Mouse (Mus musculus): ENCODE measurements around the gene Celsr1. TPM values are rescaled to one million over a fixed set of nuclear protein-coding genes. Genes with fewer than 3 reads are reported as not detected.
"Not testable (repeated sequence)": the region's sequence is repeated elsewhere in the genome, so short reads cannot be mapped to it uniquely, and the experiment has no call there.

Celsr1 gene
- polyA plus RNA-seq, 1 experiment from 2014 or later, result 4.8 TPM

GRCm38 (mm10) chr15:85897113-85897512 lies 136.5 kb downstream of the Celsr1 start:
- ATAC-seq (ENCODE audit: borderline replicate concordance, extremely low read depth, low FRiP score, low TSS enrichment), result no peak
- Histone ChIP-seq H3K4me3 (no peak overlapping the region), H3K27ac (no peak overlapping the region), H3K27me3 (no peaks in the 10 kb centered on the region), H3K4me2 (no peak overlapping the region), H3K36me3 (peaks cover 62% of the 10 kb centered on the region), H3K4me1 (no peaks in the 10 kb centered on the region), H3K9ac (no peak overlapping the region), H3K9me3 (no peaks in the 10 kb centered on the region)
- 79% methylated on average over 10 of the region's 10 CpGs for WGBS

- H3K9ac ChIP-seq, result no peak overlapping the region
- H3K36me3 ChIP-seq, result peaks cover 68% of the 10 kb centered on the region
- H3K4me2 ChIP-seq, result no peak overlapping the region
- H3K27me3 ChIP-seq, result no peaks in the 10 kb centered on the region
- H3K4me1 ChIP-seq, result no peaks in the 10 kb centered on the region
- no peak overlapping the region for H3K27ac ChIP-seq
- H3K9me3 ChIP-seq, result no peaks in the 10 kb centered on the region
- 19% methylated on average over 8 of the region's 8 CpGs for WGBS
- H3K4me3 ChIP-seq, result no peak overlapping the region
- no peak for ATAC-seq (ENCODE audit: borderline replicate concordance, extremely low read depth, low FRiP score, low TSS enrichment)
Measured at GRCm38 (mm10) chr15:85896284-85896683, 137.3 kb downstream of the Celsr1 start.

GRCm38 (mm10) chr15:85893871-85894270 lies 139.7 kb downstream of the Celsr1 start:
- Histone ChIP-seq H3K27me3 (no peaks in the 10 kb centered on the region), H3K9ac (no peak overlapping the region), H3K9me3 (no peaks in the 10 kb centered on the region), H3K4me1 (no peaks in the 10 kb centered on the region), H3K36me3 (peaks cover 76% of the 10 kb centered on the region), H3K4me2 (no peak overlapping the region), H3K27ac (no peak overlapping the region), H3K4me3 (no peak overlapping the region)
- ATAC-seq (ENCODE audit: borderline replicate concordance, extremely low read depth, low FRiP score, low TSS enrichment), result no peak
- 90% methylated on average over 7 of the region's 7 CpGs for WGBS

- WGBS, result 85% methylated on average over 13 of the region's 13 CpGs
- Histone ChIP-seq H3K36me3 (peaks cover 75% of the 10 kb centered on the region), H3K4me3 (no peak overlapping the region), H3K27ac (no peak overlapping the region), H3K9ac (no peak overlapping the region), H3K9me3 (no peaks in the 10 kb centered on the region), H3K27me3 (no peaks in the 10 kb centered on the region), H3K4me1 (no peaks in the 10 kb centered on the region), H3K4me2 (no peak overlapping the region)
- no peak for ATAC-seq (ENCODE audit: borderline replicate concordance, extremely low read depth, low FRiP score, low TSS enrichment)
Measured at GRCm38 (mm10) chr15:85892498-85893118, 141.0 kb downstream of the Celsr1 start.

GRCm38 (mm10) chr15:85891971-85892370 lies 141.6 kb downstream of the Celsr1 start:
- H3K27ac ChIP-seq, result no peak overlapping the region
- H3K9me3 ChIP-seq, result no peaks in the 10 kb centered on the region
- no peak overlapping the region for H3K9ac ChIP-seq
- H3K4me1 ChIP-seq, result no peaks in the 10 kb centered on the region
- ATAC-seq (ENCODE audit: borderline replicate concordance, extremely low read depth, low FRiP score, low TSS enrichment), result no peak
- no peak overlapping the region for H3K4me3 ChIP-seq
- no peak overlapping the region for H3K4me2 ChIP-seq
- H3K27me3 ChIP-seq, result no peaks in the 10 kb centered on the region
- 76% methylated on average over 10 of the region's 10 CpGs for WGBS
- peaks cover 68% of the 10 kb centered on the region for H3K36me3 ChIP-seq

GRCm38 (mm10) chr15:85889235-85889634 lies 144.3 kb downstream of the Celsr1 start:
- no peak overlapping the region for H3K4me3 ChIP-seq
- WGBS, result 86% methylated on average over 4 of the region's 4 CpGs
- ATAC-seq (ENCODE audit: borderline replicate concordance, extremely low read depth, low FRiP score, low TSS enrichment), result no peak
- H3K4me1 ChIP-seq, result no peaks in the 10 kb centered on the region
- no peak overlapping the region for H3K27ac ChIP-seq
- H3K36me3 ChIP-seq, result peaks cover 68% of the 10 kb centered on the region
- H3K9ac ChIP-seq, result no peak overlapping the region
- no peaks in the 10 kb centered on the region for H3K9me3 ChIP-seq
- H3K4me2 ChIP-seq, result no peak overlapping the region
- H3K27me3 ChIP-seq, result no peaks in the 10 kb centered on the region

GRCm38 (mm10) chr15:85885606-85886005 lies 148.0 kb downstream of the Celsr1 start:
- H3K27me3 ChIP-seq, result no peaks in the 10 kb centered on the region
- H3K4me2 ChIP-seq, result no peak overlapping the region
- H3K4me3 ChIP-seq, result no peak overlapping the region
- 85% methylated on average over 5 of the region's 5 CpGs for WGBS
- no peaks in the 10 kb centered on the region for H3K9me3 ChIP-seq
- no peak overlapping the region for H3K9ac ChIP-seq
- no peak overlapping the region for H3K27ac ChIP-seq
- no peak for ATAC-seq (ENCODE audit: borderline replicate concordance, extremely low read depth, low FRiP score, low TSS enrichment)
- no peaks in the 10 kb centered on the region; the same call in 1 of the 2 replicates for H3K4me1 ChIP-seq
- H3K36me3 ChIP-seq, result peaks cover 56% of the 10 kb centered on the region

GRCm38 (mm10) chr15:85879498-85879895 lies 154.1 kb downstream of the Celsr1 start:
- Histone ChIP-seq H3K36me3 (peaks cover 42% of the 10 kb centered on the region), H3K27me3 (no peaks in the 10 kb centered on the region), H3K4me3 (peak overlapping the region; percentile 87), H3K4me1 (peaks cover 14% of the 10 kb centered on the region), H3K4me2 (peak overlapping the region; percentile 81), H3K27ac (peak overlapping the region; percentile 88), H3K9ac (peak overlapping the region; percentile 83), H3K9me3 (no peaks in the 10 kb centered on the region)
- 2% methylated on average over 18 of the region's 18 CpGs for WGBS
- peak; percentile 25; the same call in 1 of the 2 replicates for ATAC-seq (ENCODE audit: borderline replicate concordance, extremely low read depth, low FRiP score, low TSS enrichment)

GRCm38 (mm10) chr15:85878848-85879497 lies 154.6 kb downstream of the Celsr1 start, which contains the start of gene Trmu:
Trmu (plus strand) TSS chr15:85879312.
- ATAC-seq (ENCODE audit: borderline replicate concordance, extremely low read depth, low FRiP score, low TSS enrichment), result peak; percentile 94
- Histone ChIP-seq H3K36me3 (peaks cover 42% of the 10 kb centered on the region), H3K9me3 (no peaks in the 10 kb centered on the region), H3K4me3 (peak within 1 kb of the TSS; percentile 87), H3K4me1 (peaks cover 14% of the 10 kb centered on the region), H3K27me3 (no peaks in the 10 kb centered on the region), H3K9ac (peak within 1 kb of the TSS; percentile 83), H3K27ac (peak within 1 kb of the TSS; percentile 88), H3K4me2 (peak within 1 kb of the TSS; percentile 81)
- under 1% methylated on average over 50 of the region's 50 CpGs for WGBS

GRCm38 (mm10) chr15:85877336-85877735 lies 156.2 kb downstream of the Celsr1 start:
- Histone ChIP-seq H3K9ac (no peak overlapping the region), H3K27me3 (no peaks in the 10 kb centered on the region), H3K4me2 (no peak overlapping the region), H3K4me1 (peaks cover 14% of the 10 kb centered on the region), H3K36me3 (peaks cover 40% of the 10 kb centered on the region), H3K9me3 (no peaks in the 10 kb centered on the region), H3K4me3 (no peak overlapping the region), H3K27ac (no peak overlapping the region)
- 92% methylated on average over 7 of the region's 7 CpGs for WGBS
- no peak for ATAC-seq (ENCODE audit: borderline replicate concordance, extremely low read depth, low FRiP score, low TSS enrichment)

GRCm38 (mm10) chr15:85867696-85868095 lies 165.9 kb downstream of the Celsr1 start:
- 42% methylated on average over 6 of the region's 6 CpGs for WGBS
- H3K4me2 ChIP-seq, result no peak overlapping the region
- H3K9me3 ChIP-seq, result no peaks in the 10 kb centered on the region
- no peak for ATAC-seq (ENCODE audit: borderline replicate concordance, extremely low read depth, low FRiP score, low TSS enrichment)
- H3K36me3 ChIP-seq, result peaks cover 88% of the 10 kb centered on the region
- no peak overlapping the region for H3K9ac ChIP-seq
- no peaks in the 10 kb centered on the region for H3K4me1 ChIP-seq
- H3K27ac ChIP-seq, result no peak overlapping the region
- H3K4me3 ChIP-seq, result no peak overlapping the region
- no peaks in the 10 kb centered on the region for H3K27me3 ChIP-seq

GRCm38 (mm10) chr15:85865913-85866312 lies 167.7 kb downstream of the Celsr1 start:
- ATAC-seq (ENCODE audit: borderline replicate concordance, extremely low read depth, low FRiP score, low TSS enrichment); H3K4me1 ChIP-seq; H3K4me3 ChIP-seq; H3K27ac ChIP-seq; H3K9me3 ChIP-seq; H3K27me3 ChIP-seq; H3K4me2 ChIP-seq; H3K9ac ChIP-seq: not testable (repeated sequence)
- WGBS, result 89% methylated on average over 7 of the region's 7 CpGs
- peaks cover 80% of the 10 kb centered on the region for H3K36me3 ChIP-seq

Measured in lung, embryonic 15.5 days (tissue).